Mouse (Mus musculus): ENCODE data around the gene Ssx2ip.

- no peak for TF ChIP-seq CTCF (IDR thresholded peaks at IDR 0.05; ENCODE audit: low read depth)
- TF ChIP-seq EP300 (IDR thresholded peaks at IDR 0.05; ENCODE audit: low read depth): peak; percentile 83
Measured at GRCm38 (mm10) chr3:146376337-146377130, 27.9 kb upstream of the Ssx2ip start.

Measured in liver, postnatal 0 days (tissue).